Mouse (Mus musculus): ENCODE results near the gene Ppil4. TPM values are rescaled to one million over a fixed set of nuclear protein-coding genes. Genes with fewer than 3 reads are reported as not detected.
"Not testable (repeated sequence)": the region's sequence is repeated elsewhere in the genome, so short reads cannot be mapped to it uniquely, and the experiment has no call there.

Gene Ppil4
- 33.7 and 35.5 TPM in 2 replicates for polyA plus RNA-seq (2014; fragmentation: Nextera tagmentation; extraction: Ambion mirVana)

GRCm38 (mm10) chr10:7792751-7793385 lies at the start of gene Ppil4, which contains the start of gene Ginm1:
Gene Ppil4 (plus strand): TSS chr10:7792891.
Gene Ginm1 (minus strand): TSS chr10:7792824.
- Histone ChIP-seq H3K9ac (ENCODE audit: low read depth, low read length) (peak within 1 kb of the TSS; percentile 84), H3K4me3 (ENCODE audit: low read depth, low read length) (peak within 1 kb of the TSS; percentile 85), H3K4me2 (peak within 1 kb of the TSS; percentile 79), H3K27me3 (ENCODE audit: control insufficient read depth, insufficient read depth, low read length) (no peaks in the 10 kb centered on the region), H3K27ac (ENCODE audit: low read depth, low read length) (peak within 1 kb of the TSS; percentile 42), H3K36me3 (ENCODE audit: control insufficient read depth, insufficient read depth, low read length) (peaks cover 19% of the 10 kb centered on the region), H3K4me1 (ENCODE audit: control insufficient read depth, insufficient read depth, low read length) (peaks cover 8% of the 10 kb centered on the region), H3K9me3 (replicated peaks; ENCODE audit: control insufficient read depth, low read length) (no peaks in the 10 kb centered on the region)
- WGBS (ENCODE audit: insufficient replicate concordance), result under 1% methylated on average over 50 of the region's 52 CpGs
- ATAC-seq (replicated peaks; ENCODE audit: insufficient number of reproducible peaks, low FRiP score, low TSS enrichment), result peak; percentile 85

- H3K4me2 ChIP-seq; ATAC-seq (replicated peaks; ENCODE audit: insufficient number of reproducible peaks, low FRiP score, low TSS enrichment); H3K9me3 ChIP-seq (replicated peaks; ENCODE audit: control insufficient read depth, low read length); H3K27ac ChIP-seq (ENCODE audit: low read depth, low read length); H3K9ac ChIP-seq (ENCODE audit: low read depth, low read length); H3K4me1 ChIP-seq (ENCODE audit: control insufficient read depth, insufficient read depth, low read length); H3K27me3 ChIP-seq (ENCODE audit: control insufficient read depth, insufficient read depth, low read length); H3K4me3 ChIP-seq (ENCODE audit: low read depth, low read length): not testable (repeated sequence)
- H3K36me3 ChIP-seq (ENCODE audit: control insufficient read depth, insufficient read depth, low read length), result peaks cover 22% of the 10 kb centered on the region
- WGBS (ENCODE audit: insufficient replicate concordance), result 93% methylated on average over 6 of the region's 6 CpGs
These were observed 47.2 kb upstream of the Ppil4 start for GRCm38 (mm10) chr10:7745528-7745927.

- Histone ChIP-seq H3K4me3 (ENCODE audit: low read depth, low read length) (no peak overlapping the region), H3K27ac (ENCODE audit: low read depth, low read length) (no peak overlapping the region), H3K9me3 (replicated peaks; ENCODE audit: control insufficient read depth, low read length) (no peaks in the 10 kb centered on the region), H3K4me2 (no peak overlapping the region), H3K9ac (ENCODE audit: low read depth, low read length) (no peak overlapping the region), H3K36me3 (ENCODE audit: control insufficient read depth, insufficient read depth, low read length) (peaks cover 15% of the 10 kb centered on the region), H3K4me1 (ENCODE audit: control insufficient read depth, insufficient read depth, low read length) (no peaks in the 10 kb centered on the region), H3K27me3 (ENCODE audit: control insufficient read depth, insufficient read depth, low read length) (no peaks in the 10 kb centered on the region)
- 85% methylated on average over 6 of the region's 6 CpGs for WGBS (ENCODE audit: insufficient replicate concordance)
- no peak for ATAC-seq (replicated peaks; ENCODE audit: insufficient number of reproducible peaks, low FRiP score, low TSS enrichment)
These were observed 43.9 kb upstream of the Ppil4 start for GRCm38 (mm10) chr10:7748752-7749151.

GRCm38 (mm10) chr10:7757544-7757943 lies 35.1 kb upstream of the Ppil4 start:
- Histone ChIP-seq H3K4me3 (ENCODE audit: low read depth, low read length) (no peak overlapping the region), H3K9me3 (replicated peaks; ENCODE audit: control insufficient read depth, low read length) (no peaks in the 10 kb centered on the region), H3K4me1 (ENCODE audit: control insufficient read depth, insufficient read depth, low read length) (no peaks in the 10 kb centered on the region), H3K36me3 (ENCODE audit: control insufficient read depth, insufficient read depth, low read length) (peaks cover 13% of the 10 kb centered on the region), H3K27me3 (ENCODE audit: control insufficient read depth, insufficient read depth, low read length) (no peaks in the 10 kb centered on the region), H3K4me2 (no peak overlapping the region), H3K27ac (ENCODE audit: low read depth, low read length) (no peak overlapping the region), H3K9ac (ENCODE audit: low read depth, low read length) (no peak overlapping the region)
- 74% methylated on average over 2 of the region's 2 CpGs for WGBS (ENCODE audit: insufficient replicate concordance)
- ATAC-seq (replicated peaks; ENCODE audit: insufficient number of reproducible peaks, low FRiP score, low TSS enrichment), result no peak

- Histone ChIP-seq H3K27ac (ENCODE audit: low read depth, low read length) (no peak overlapping the region), H3K9me3 (replicated peaks; ENCODE audit: control insufficient read depth, low read length) (no peaks in the 10 kb centered on the region), H3K27me3 (ENCODE audit: control insufficient read depth, insufficient read depth, low read length) (no peaks in the 10 kb centered on the region), H3K9ac (ENCODE audit: low read depth, low read length) (no peak overlapping the region), H3K4me3 (ENCODE audit: low read depth, low read length) (no peak overlapping the region), H3K4me2 (no peak overlapping the region), H3K4me1 (ENCODE audit: control insufficient read depth, insufficient read depth, low read length) (no peaks in the 10 kb centered on the region), H3K36me3 (ENCODE audit: control insufficient read depth, insufficient read depth, low read length) (peaks cover 21% of the 10 kb centered on the region)
- 94% methylated on average over 4 of the region's 4 CpGs for WGBS (ENCODE audit: insufficient replicate concordance)
- no peak for ATAC-seq (replicated peaks; ENCODE audit: insufficient number of reproducible peaks, low FRiP score, low TSS enrichment)
These were observed 20.3 kb upstream of the Ppil4 start for GRCm38 (mm10) chr10:7772346-7772745.

- H3K4me1 ChIP-seq (ENCODE audit: control insufficient read depth, insufficient read depth, low read length), result no peaks in the 10 kb centered on the region
- H3K36me3 ChIP-seq (ENCODE audit: control insufficient read depth, insufficient read depth, low read length), result peaks cover 21% of the 10 kb centered on the region
- H3K9ac ChIP-seq (ENCODE audit: low read depth, low read length), result no peak overlapping the region
These were observed 19.9 kb upstream of the Ppil4 start for GRCm38 (mm10) chr10:7772769-7773168.

GRCm38 (mm10) chr10:7775421-7775820 lies 17.3 kb upstream of the Ppil4 start:
- Histone ChIP-seq H3K27ac (ENCODE audit: low read depth, low read length) (no peak overlapping the region), H3K27me3 (ENCODE audit: control insufficient read depth, insufficient read depth, low read length) (no peaks in the 10 kb centered on the region), H3K9ac (ENCODE audit: low read depth, low read length) (no peak overlapping the region), H3K4me3 (ENCODE audit: low read depth, low read length) (no peak overlapping the region), H3K9me3 (replicated peaks; ENCODE audit: control insufficient read depth, low read length) (no peaks in the 10 kb centered on the region), H3K36me3 (ENCODE audit: control insufficient read depth, insufficient read depth, low read length) (peaks cover 15% of the 10 kb centered on the region), H3K4me1 (ENCODE audit: control insufficient read depth, insufficient read depth, low read length) (no peaks in the 10 kb centered on the region), H3K4me2 (no peak overlapping the region)
- 91% methylated on average over 8 of the region's 8 CpGs for whole genome bisulfite sequencing (ENCODE audit: insufficient replicate concordance)
- no peak for ATAC-seq (replicated peaks; ENCODE audit: insufficient number of reproducible peaks, low FRiP score, low TSS enrichment)

More at GRCm38 (mm10) chr10:7772769-7773168, 19.9 kb upstream of the Ppil4 start:
- Histone ChIP-seq H3K4me3 (ENCODE audit: low read depth, low read length) (no peak overlapping the region), H3K9me3 (replicated peaks; ENCODE audit: control insufficient read depth, low read length) (no peaks in the 10 kb centered on the region), H3K4me2 (no peak overlapping the region), H3K27me3 (ENCODE audit: control insufficient read depth, insufficient read depth, low read length) (no peaks in the 10 kb centered on the region), H3K27ac (ENCODE audit: low read depth, low read length) (no peak overlapping the region)
- ATAC-seq (replicated peaks; ENCODE audit: insufficient number of reproducible peaks, low FRiP score, low TSS enrichment), result no peak
- WGBS (ENCODE audit: insufficient replicate concordance), result 86% methylated on average over 1 of the region's 1 CpGs

GRCm38 (mm10) chr10:7778361-7778760 lies 14.3 kb upstream of the Ppil4 start:
- no peaks in the 10 kb centered on the region for H3K27me3 ChIP-seq (ENCODE audit: control insufficient read depth, insufficient read depth, low read length)
- no peak overlapping the region for H3K9ac ChIP-seq (ENCODE audit: low read depth, low read length)
- 88% methylated on average over 3 of the region's 3 CpGs for WGBS (ENCODE audit: insufficient replicate concordance)
- no peaks in the 10 kb centered on the region for H3K4me1 ChIP-seq (ENCODE audit: control insufficient read depth, insufficient read depth, low read length)
- no peaks in the 10 kb centered on the region for H3K9me3 ChIP-seq (replicated peaks; ENCODE audit: control insufficient read depth, low read length)
- H3K4me2 ChIP-seq, result no peak overlapping the region
- no peak overlapping the region for H3K4me3 ChIP-seq (ENCODE audit: low read depth, low read length)
- no peak overlapping the region for H3K27ac ChIP-seq (ENCODE audit: low read depth, low read length)
- H3K36me3 ChIP-seq (ENCODE audit: control insufficient read depth, insufficient read depth, low read length), result peaks cover 9% of the 10 kb centered on the region
- no peak for ATAC-seq (replicated peaks; ENCODE audit: insufficient number of reproducible peaks, low FRiP score, low TSS enrichment)

GRCm38 (mm10) chr10:7779751-7780237 lies 12.9 kb upstream of the Ppil4 start:
- no peaks in the 10 kb centered on the region for H3K9me3 ChIP-seq (replicated peaks; ENCODE audit: control insufficient read depth, low read length)
- no peak for ATAC-seq (replicated peaks; ENCODE audit: insufficient number of reproducible peaks, low FRiP score, low TSS enrichment)
- H3K4me3 ChIP-seq (ENCODE audit: low read depth, low read length), result peak overlapping the region; percentile 93
- H3K4me2 ChIP-seq, result peak overlapping the region; percentile 74
- H3K27ac ChIP-seq (ENCODE audit: low read depth, low read length), result no peak overlapping the region
- WGBS (ENCODE audit: insufficient replicate concordance), result 19% methylated on average over 7 of the region's 7 CpGs
- peak overlapping the region; percentile 85 for H3K9ac ChIP-seq (ENCODE audit: low read depth, low read length)
- H3K4me1 ChIP-seq (ENCODE audit: control insufficient read depth, insufficient read depth, low read length), result no peaks in the 10 kb centered on the region
- H3K27me3 ChIP-seq (ENCODE audit: control insufficient read depth, insufficient read depth, low read length), result no peaks in the 10 kb centered on the region
- H3K36me3 ChIP-seq (ENCODE audit: control insufficient read depth, insufficient read depth, low read length), result peaks cover 3% of the 10 kb centered on the region
